Mouse (Mus musculus) cerebral cortex, adult 2 months (tissue): ENCODE data around the gene Gcc2.

Experiments
- WGBS: fragments of 180-500 bp; shearing (Covaris S2); methylation state at CpG from one replicate; pipeline ENCODE4 v1.1.7; 2018; 5-methylcytosine and 5-hydroxymethylcytosine counted together

Gcc2 gene

DNA sequence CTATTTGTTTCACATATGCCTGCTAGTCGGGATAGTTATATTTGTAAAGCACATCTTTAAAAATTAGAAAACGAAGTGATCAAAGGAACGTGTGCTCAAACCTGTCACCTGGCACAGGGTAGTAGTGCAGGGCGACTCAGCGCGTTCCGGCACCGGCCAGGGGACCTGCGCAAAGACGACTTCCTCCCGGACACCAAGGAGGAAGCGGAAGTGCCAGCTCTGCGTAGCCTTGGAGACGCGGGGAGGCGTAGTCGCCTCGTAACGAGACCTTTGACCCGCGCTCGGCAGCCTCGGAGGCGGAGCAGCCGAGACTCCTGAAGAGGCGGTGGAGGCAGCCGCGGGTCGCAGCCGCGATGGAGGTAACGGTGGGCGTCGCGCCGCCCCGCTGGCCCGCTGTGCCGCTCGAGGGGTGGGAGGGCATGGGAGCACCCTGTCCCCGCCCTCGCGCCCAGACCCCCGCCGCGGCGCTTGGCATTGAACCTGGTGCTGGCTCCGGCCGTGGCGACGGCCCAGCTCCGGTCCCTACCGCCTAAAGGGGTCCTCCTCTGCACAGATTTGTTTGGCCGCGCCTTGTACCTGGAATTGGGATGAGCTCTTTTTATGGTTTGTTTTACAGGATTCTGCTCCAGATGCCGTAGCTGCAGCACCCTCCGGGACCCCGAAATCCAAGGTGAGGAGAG lies at the start of gene Gcc2:
Gene Gcc2 (plus strand): TSS at position 285 of the 680 bp plus-strand sequence.
- under 1% methylated on average over 58 of the region's 58 CpGs for WGBS

DNA sequence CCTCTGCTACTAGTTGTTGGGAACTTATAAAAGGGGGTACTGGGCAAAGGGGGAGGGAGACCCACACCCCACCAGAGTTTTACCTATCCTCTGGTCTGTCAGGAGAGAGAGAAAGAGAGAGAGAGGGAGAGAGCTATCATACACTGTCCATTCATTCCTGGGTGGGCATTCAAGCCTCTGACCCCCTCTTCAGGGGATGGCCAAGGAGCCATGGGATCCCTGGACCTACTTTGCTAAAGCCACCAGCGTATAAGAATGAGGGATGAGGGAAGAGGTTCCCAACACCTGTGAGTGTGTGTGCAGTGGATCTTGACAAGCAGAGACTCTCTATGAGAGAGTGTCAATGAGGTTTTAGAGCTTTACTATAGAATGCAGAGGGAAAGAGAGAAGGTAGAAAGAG lies 49.3 kb upstream of the Gcc2 start:
- 43% methylated on average over 1 of the region's 1 CpGs for WGBS

DNA sequence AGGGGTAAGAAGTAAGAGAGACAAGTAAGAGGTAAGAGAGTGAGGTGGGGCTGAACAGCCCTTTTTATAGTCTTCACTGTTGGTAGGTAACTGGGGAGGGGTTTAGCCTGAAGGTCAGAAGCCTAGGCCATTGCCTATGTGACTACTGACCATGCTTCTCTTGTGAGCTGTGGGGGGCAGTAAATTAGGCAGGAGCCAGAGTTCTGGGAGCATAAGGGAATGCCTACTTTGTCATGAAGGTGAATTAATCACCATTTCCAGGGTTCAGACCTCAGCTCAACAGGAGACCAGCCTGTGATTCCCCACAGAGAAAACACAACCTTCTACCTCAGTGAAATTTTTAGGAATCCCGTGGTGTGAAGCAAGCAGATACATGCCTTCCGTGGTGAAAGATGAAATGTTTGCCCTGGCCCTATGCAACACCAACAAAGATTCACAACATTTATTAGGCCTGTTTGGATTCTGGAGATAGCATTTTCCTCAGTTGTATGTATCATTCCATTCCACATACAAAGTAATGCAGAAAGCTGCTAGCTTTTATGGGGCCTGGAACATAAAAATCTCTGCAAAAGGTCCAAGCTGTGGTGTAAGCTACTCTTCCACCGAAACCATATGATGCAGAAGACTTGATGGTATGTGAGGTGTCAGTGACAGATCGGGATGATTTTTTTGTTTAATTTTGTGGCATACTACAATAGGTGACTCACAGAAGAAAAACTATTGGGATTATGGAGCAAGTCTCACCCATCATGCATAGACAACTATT lies 48.5 kb upstream of the Gcc2 start:
- WGBS = 92% methylated on average over 4 of the region's 4 CpGs

GRCm38 (mm10) chr10:58209710-58210467 lies 45.4 kb upstream of the Gcc2 start:
- WGBS = 72% methylated on average over 2 of the region's 2 CpGs

GRCm38 (mm10) chr10:58210514-58210913 lies 44.8 kb upstream of the Gcc2 start:
- WGBS = 57% methylated on average over 1 of the region's 1 CpGs

DNA sequence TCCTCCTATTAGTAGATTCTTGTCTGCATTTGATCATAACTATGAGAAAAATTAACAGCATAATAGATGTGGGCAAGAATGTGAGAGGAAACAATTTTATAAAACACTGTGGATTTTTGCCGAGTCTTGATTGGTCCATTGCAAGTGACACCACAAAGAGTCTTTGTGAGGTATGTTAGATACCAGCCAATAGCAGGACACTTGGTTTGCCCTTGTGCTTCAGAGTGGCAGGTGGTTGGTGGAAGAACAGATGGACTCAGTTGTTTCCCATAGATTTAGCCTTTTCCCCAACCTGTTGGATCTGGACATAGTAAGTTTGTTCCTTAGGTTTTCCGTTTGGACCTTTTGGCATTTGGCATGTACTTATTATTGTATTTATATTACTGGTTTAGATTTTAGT lies 44.1 kb upstream of the Gcc2 start:
- 90% methylated on average over 2 of the region's 2 CpGs for WGBS

DNA sequence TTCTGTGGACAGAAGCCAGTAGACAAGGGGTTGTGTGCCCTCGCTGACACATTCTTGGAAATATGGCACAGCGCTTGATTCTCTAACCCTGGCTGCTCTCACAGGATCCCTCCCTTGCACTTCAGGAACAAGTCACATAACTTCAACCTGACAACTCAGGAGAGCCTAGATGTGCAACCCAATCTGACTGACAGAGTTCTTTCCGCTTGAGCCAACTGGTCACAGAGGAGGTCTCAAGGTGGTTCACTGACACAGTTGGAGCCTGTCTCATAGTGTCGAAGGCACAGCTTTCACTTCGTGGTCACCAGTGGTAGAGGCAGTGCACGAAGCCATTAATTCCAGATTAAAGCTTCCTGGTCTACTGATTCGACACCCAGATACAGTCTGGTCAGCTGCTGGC lies 43.1 kb upstream of the Gcc2 start:
- WGBS = 75% methylated on average over 7 of the region's 7 CpGs

DNA sequence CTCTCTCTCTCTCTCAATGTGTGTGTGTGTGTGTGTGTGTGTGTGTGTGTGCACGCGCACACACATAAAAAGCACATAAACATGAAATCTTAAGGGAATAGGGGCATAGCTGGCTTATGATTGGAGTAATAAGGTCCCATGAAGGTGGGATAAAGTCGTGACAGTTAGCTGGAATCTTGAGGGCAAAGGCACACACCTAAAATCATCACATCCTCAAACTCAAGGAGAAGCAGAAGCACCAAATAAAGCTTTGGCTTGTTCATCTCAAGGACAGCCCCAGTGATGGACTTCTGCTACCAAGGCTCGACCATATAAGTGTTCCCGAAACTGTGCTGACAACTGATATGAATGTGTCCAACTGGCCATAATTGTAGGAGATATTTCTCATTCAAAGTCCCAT lies 40.4 kb upstream of the Gcc2 start:
- WGBS = 83% methylated on average over 5 of the region's 5 CpGs

DNA sequence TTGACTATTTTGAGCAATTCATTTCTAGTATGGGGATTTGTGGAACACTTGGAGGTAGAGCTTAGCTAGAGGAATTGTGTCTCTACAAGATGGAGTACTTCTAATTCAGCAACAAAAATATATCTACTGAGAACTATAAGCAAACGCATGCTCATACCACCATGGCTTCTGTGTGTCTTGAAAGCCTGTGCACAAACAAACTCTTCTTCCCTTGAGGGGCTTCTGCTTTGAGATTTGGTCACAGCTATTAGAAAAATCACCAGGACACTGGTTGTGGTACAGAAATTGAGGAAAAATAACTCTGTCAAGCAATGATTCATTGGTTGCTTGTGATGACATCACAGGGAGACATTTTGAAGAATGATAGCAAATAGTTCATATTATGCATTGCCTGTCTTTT lies 39.9 kb upstream of the Gcc2 start:
- WGBS = 92% methylated on average over 1 of the region's 1 CpGs

- 86% methylated on average over 3 of the region's 3 CpGs for WGBS
Measured at GRCm38 (mm10) chr10:58217366-58217765, 37.9 kb upstream of the Gcc2 start.

DNA sequence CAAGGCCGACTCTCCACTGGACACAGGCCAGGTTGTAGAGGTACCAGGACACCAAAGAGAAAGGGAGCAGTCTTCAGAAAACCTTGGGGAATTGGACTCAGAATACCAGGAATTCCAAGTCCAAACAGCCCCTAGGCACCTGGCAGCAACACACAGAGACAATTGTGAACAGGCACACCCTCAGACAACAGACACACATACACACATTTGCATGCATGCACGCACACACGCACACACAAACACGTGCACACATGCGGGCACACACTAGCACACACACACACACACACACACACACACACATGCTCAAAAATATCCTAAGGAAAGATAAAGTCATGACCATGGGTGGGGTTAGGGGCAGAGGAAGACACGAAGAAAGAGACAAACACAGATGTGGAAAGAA lies 34.6 kb upstream of the Gcc2 start:
- WGBS = 80% methylated on average over 6 of the region's 6 CpGs

GRCm38 (mm10) chr10:58221571-58221970 lies 33.7 kb upstream of the Gcc2 start:
- 91% methylated on average over 2 of the region's 2 CpGs for WGBS

- WGBS = 85% methylated on average over 4 of the region's 6 CpGs
Measured at GRCm38 (mm10) chr10:58223161-58223560, 32.1 kb upstream of the Gcc2 start.

DNA sequence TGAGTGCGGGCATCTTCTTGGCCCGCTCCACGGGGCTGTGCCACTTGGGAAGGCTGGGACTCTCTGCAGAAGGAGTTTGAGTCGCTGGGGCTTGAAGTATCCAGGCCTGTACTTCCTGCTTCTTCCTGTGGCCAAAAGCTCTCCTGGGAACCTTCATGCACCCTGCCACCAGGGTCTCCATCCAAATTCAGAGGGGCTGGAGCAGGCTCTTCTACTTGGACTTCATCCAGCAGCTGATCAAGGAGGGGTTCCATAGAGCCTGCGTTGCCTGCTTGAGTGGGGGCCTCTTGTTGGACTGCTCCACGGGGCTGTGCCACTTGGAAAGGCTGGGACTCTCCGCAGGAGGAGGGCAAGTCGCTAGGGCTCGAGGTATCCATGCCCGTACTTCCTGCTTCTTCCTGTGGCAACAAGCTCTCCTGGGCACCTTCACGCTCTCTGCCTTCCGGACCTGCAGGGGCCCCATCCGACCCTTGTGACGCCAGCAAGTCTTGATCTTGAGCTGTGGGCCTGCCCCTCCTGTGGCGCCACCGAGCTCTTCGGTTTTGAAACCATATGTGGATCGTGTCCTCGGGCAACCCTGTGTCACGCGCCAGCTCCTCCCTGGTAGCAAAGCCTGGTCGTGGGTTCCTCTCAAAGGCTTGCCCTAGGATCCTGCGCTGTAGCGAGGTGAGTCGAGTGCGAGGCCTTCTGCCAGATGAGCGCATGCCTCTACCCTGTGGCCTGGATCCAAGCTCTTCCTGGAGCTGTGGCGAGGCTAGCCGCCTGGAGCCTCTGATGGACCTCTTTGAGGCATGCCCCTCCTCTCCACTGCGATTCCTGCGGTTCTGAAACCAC lies 31.1 kb upstream of the Gcc2 start:
- 84% methylated on average over 31 of the region's 31 CpGs for WGBS

DNA sequence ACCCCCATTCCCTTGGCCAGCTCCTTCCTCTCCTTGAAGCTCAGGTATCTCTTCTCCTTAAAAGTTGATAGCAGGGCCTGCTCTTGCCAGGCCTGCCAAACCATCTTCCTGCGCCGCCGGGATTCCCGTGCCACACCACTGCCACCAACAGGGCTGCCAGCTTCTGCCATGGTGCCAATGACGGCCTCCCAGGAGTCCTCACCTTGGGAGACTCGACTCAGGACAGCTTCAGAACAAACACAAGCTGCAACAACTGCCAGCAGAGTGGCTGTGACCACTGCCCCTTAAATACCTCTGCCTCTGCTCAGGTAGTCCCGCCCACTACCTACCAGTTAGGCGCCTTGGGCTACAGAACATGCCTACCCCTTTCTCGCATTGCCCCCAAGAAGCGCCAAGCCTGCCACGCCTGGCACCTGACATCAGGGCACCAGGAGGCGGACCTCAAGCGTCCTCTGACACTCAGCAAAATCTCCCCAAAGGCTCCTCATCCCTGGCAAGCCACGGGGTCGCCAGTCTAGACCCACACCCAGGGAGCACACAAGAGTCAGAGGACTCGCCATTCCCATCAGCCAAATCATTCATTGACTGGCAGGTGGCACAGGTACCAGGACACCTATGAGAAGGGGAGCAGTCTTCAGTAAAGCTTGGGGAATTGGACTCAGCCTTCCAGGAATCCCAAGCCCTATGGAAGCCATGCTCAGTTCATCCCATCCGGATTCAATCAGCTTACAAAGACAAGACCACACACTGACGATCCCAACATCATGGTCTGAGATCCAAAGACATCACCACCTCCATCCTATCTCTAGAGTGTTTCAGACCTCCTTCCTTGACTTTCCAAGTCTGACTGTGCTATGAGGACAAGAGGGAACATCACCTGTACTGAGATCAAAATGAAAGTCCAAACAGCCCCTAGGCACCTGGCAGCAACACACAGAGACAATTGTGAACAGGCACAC lies 30.2 kb upstream of the Gcc2 start, which contains the start of gene AW822073:
Gene AW822073 (minus strand): TSS at position 104 of the 959 bp plus-strand sequence.
- 85% methylated on average over 18 of the region's 18 CpGs for WGBS

GRCm38 (mm10) chr10:58226357-58226756 lies 28.9 kb upstream of the Gcc2 start:
- WGBS = 81% methylated on average over 4 of the region's 4 CpGs

- WGBS = 74% methylated on average over 3 of the region's 6 CpGs
Measured at GRCm38 (mm10) chr10:58227798-58228197, 27.5 kb upstream of the Gcc2 start.

DNA sequence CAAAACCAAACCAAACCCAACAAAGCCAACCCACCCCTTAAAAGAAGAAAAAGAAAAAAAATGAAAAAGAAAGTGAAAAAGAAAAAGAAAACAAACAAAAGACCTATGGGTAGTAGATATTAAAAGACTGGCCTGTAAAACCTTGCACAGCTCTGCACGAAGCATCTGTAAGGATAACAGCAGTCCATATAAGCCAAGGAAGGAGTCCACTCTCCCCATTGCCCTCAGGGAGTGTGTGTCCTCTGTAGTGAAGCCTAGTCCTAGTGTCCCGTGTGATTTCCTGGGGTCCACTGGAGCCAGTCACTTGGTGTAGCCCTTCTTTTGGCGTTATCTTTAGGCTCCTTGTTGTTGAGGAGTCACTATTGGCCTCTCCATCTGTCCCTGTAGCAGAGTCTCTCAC lies 25.3 kb upstream of the Gcc2 start:
- 55% methylated on average over 3 of the region's 3 CpGs for WGBS

DNA sequence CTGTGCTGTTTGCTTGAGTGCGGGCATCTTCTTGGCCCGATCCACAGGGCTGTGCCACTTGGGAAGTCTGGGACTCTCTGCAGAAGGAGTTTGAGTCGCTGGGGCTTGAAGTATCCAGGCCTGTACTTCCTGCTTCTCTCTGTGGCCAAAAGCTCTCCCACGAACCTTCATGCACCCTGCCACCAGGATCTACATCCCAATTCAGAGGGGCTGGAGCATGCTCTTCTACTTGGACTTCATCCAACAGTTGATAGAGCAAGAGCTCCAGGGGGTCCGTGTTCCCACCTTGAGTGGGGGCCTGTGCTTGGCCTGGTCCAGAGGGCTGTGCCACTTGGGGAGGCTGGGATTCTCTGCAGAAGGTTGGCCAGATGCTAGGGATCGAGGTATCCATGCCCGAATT lies 24.2 kb upstream of the Gcc2 start:
- 87% methylated on average over 5 of the region's 7 CpGs for WGBS
